In genomic region chr10:83533910-83534283, GRCm38 (mm10) we compare ENCODE assay signal across 8 mouse cellular contexts. TPM values are rescaled to one million over a fixed set of nuclear protein-coding genes. Genes with fewer than 3 reads are reported as not detected.
DNase-seq lines count a peak whose midpoint lies in the region; ATAC-seq lines count a peak whose summit lies in the region.

TSS of gene Aldh1l2 (minus strand) at chr10:83534140.

- H3K36me3 ChIP-seq in heart, embryonic 14.5 days (ENCODE audit: control insufficient read depth, insufficient read depth, low read length) = no peaks in the 10 kb centered on the region
- no peaks in the 10 kb centered on the region for H3K36me3 ChIP-seq in liver, embryonic 13.5 days

- DNase-seq in CD4-positive, CD25-positive, alpha-beta regulatory T cell, adult 2 months (ENCODE audit: low read depth, low spot score) = peak; percentile 67
- peak; percentile 30 for DNase-seq in brain, embryonic 18.5 days (ENCODE audit: low read depth, low spot score)
- DNase-seq in fibroblast of lung, adult 2 months (ENCODE audit: low read depth) = peak; percentile 61
- DNase-seq in kidney, postnatal 10 days = peak; percentile 87
- peak; percentile 55 for DNase-seq in liver, embryonic 13.5 days
- peak; percentile 37 to 42 for DNase-seq in natural killer cell, adult 2 months (ENCODE audit: low spot score in 2 of 2)
- peak; percentile 12 for DNase-seq in telencephalon, adult 2 months (ENCODE audit: low read depth, low spot score)

- no peaks in the 10 kb centered on the region for H3K9me3 ChIP-seq in heart, embryonic 14.5 days (ENCODE audit: control insufficient read depth, low read length)
- H3K9me3 ChIP-seq in liver, embryonic 13.5 days (replicated peaks) = no peaks in the 10 kb centered on the region

- peaks cover 2 to 7% of the 10 kb centered on the region in 2 experiments; a peak in 3 of 4 replicates for H3K4me1 ChIP-seq in heart, embryonic 14.5 days (ENCODE audit: control insufficient read depth in 2 of 2, insufficient read depth in 2 of 2, low read length in 2 of 2)
- peaks cover 4% of the 10 kb centered on the region; the same call in 1 of the 2 replicates for H3K4me1 ChIP-seq in liver, embryonic 13.5 days (replicated peaks)

- H3K9ac ChIP-seq in heart, embryonic 14.5 days (ENCODE audit: low read length) = peak within 1 kb of the TSS; percentile 74
- H3K9ac ChIP-seq in liver, embryonic 13.5 days = no peak within 1 kb of the TSS

- ATAC-seq in heart, embryonic 14.5 days (ENCODE audit: insufficient number of reproducible peaks, insufficient read depth, low FRiP score, low read depth) = peak; percentile 87
- peak; percentile 88 for ATAC-seq in liver, embryonic 13.5 days (ENCODE audit: low read depth)

- peak within 1 kb of the TSS; percentile 98 for H3K4me2 ChIP-seq in heart, embryonic 14.5 days (ENCODE audit: low read length)
- H3K4me2 ChIP-seq in liver, embryonic 13.5 days = peak within 1 kb of the TSS; percentile 64

- no peaks in the 10 kb centered on the region for H3K27me3 ChIP-seq in heart, embryonic 14.5 days (ENCODE audit: control insufficient read depth, insufficient read depth, low read length)
- H3K27me3 ChIP-seq in liver, embryonic 13.5 days = peaks cover 43% of the 10 kb centered on the region

- WGBS in heart, embryonic 14.5 days = 0% methylated on average over 21 of the region's 21 CpGs
- WGBS in liver, embryonic 13.5 days (ENCODE audit: insufficient replicate concordance) = 1% methylated on average over 21 of the region's 21 CpGs

- peak within 1 kb of the TSS; percentile 69 to 77 for H3K27ac ChIP-seq in heart, embryonic 14.5 days (replicated peaks in 1 of 2; ENCODE audit: control insufficient read depth in 1 of 2, insufficient read depth in 1 of 2, low read depth in 2 of 2, low read length in 2 of 2)
- no peak within 1 kb of the TSS for H3K27ac ChIP-seq in liver, embryonic 13.5 days

- peak within 1 kb of the TSS; percentile 58 to 63 for H3K4me3 ChIP-seq in heart, embryonic 14.5 days (ENCODE audit: control insufficient read depth in 1 of 2, insufficient read depth in 1 of 2, low read depth in 1 of 2, low read length in 2 of 2)
- peak within 1 kb of the TSS; percentile 41 for H3K4me3 ChIP-seq in liver, embryonic 13.5 days (replicated peaks)

RNA-seq across cellular contexts. Expression of gene Aldh1l2, which starts in this region (rescaled TPM):
- polyA plus RNA-seq in heart, embryonic 14.5 days (2014; fragmentation: Nextera tagmentation; extraction: Ambion mirVana) = 14.3 and 16.8 TPM in 2 replicates
- polyA plus RNA-seq in liver, embryonic 13.5 days (2015; fragmentation: Nextera tagmentation; extraction: Ambion mirVana) = 0.16 and 0.24 TPM in 2 replicates

Comparison
In these comparisons a context has a peak if more than half of its experiments do, and no peak if none do; other contexts are left out.
1. RNA of gene Aldh1l2 (polyA plus RNA-seq): 14.3 to 16.8 TPM in heart, embryonic 14.5 days; 0.16 to 0.24 TPM in liver, embryonic 13.5 days; every median in the first group is over 10 times any median in the second.
2. Peak in DNase-seq, ATAC-seq, H3K4me3 ChIP-seq and H3K4me2 ChIP-seq in liver, embryonic 13.5 days; RNA of the gene not detected or under 1 TPM.
3. DNase-seq: peak in every context shown above with its lines; median percentile 87 in kidney, postnatal 10 days; 67 in CD4-positive, CD25-positive, alpha-beta regulatory T cell, adult 2 months; 61 in fibroblast of lung, adult 2 months; 55 in liver, embryonic 13.5 days; 40 in natural killer cell, adult 2 months; 30 in brain, embryonic 18.5 days; 12 in telencephalon, adult 2 months.